8 mouse cellular contexts compared by ENCODE assay signal in the genomic region with DNA sequence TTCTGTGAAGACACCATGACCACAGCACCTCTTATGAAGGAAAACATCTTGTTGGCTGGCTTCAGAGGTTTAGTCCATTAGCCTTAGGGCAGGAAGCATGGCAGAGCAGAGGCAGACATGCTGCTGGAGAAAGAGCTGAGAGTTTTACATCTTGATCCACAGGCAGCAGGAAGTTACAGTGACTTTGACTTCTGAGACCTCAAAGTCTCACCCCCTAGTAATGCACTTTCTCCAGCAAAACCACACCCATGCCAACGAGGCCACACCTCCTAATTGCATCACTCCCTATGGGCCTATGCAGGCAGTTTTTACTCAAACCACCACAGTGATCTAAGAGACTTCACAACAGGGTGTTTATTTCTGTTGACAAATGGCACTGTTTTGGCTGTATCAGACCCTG. TPM values are rescaled to one million over a fixed set of nuclear protein-coding genes. Genes with fewer than 3 reads are reported as not detected.
DNase-seq lines count a peak whose midpoint lies in the region; ATAC-seq lines count a peak whose summit lies in the region.

No protein-coding gene starts in this region.

- ATAC-seq in forebrain, embryonic 16.5 days, result no peak

- no peak overlapping the region for H3K4me3 ChIP-seq in macrophage (ENCODE audit: inconsistent target)
- H3K4me3 ChIP-seq in forebrain, embryonic 16.5 days (replicated peaks; ENCODE audit: low read length), result no peak overlapping the region

- peak; percentile 71 for DNase-seq in A20 (ENCODE audit: low read depth, low spot score)
- peak; percentile 53 for DNase-seq in ES-CJ7 (ENCODE audit: low read depth, low spot score)
- peak; percentile 98 for DNase-seq in induced T-regulatory cell, adult 2 months (ENCODE audit: low read depth)
- DNase-seq in yolk sac, embryonic 10.5 days (ENCODE audit: low spot score), result peak; percentile 33
- no peak for DNase-seq in left cerebral cortex, postnatal 14 days (ENCODE audit: low spot score in 2 of 2)
- no peak for DNase-seq in right cerebral cortex, postnatal 10 days (ENCODE audit: low spot score in 2 of 2)

- H3K27me3 ChIP-seq in forebrain, embryonic 16.5 days (replicated peaks; ENCODE audit: control insufficient read depth, insufficient read depth, low read length), result no peaks in the 10 kb centered on the region

- H3K4me2 ChIP-seq in forebrain, embryonic 16.5 days (ENCODE audit: low read length), result no peak overlapping the region

- 0% methylated on average over 1 of the region's 1 CpGs for WGBS in macrophage (ENCODE audit: missing documents)
- WGBS in forebrain, embryonic 16.5 days, result 74% methylated on average over 1 of the region's 1 CpGs

- no peaks in the 10 kb centered on the region for H3K9me3 ChIP-seq in forebrain, embryonic 16.5 days (ENCODE audit: control insufficient read depth, low read length)

- peak overlapping the region; percentile 47 for H3K27ac ChIP-seq in macrophage
- no peak overlapping the region for H3K27ac ChIP-seq in forebrain, embryonic 16.5 days (ENCODE audit: low read length)

- H3K36me3 ChIP-seq in macrophage (ENCODE audit: inconsistent target), result peaks cover 12% of the 10 kb centered on the region; the same call in 1 of the 2 replicates
- H3K36me3 ChIP-seq in forebrain, embryonic 16.5 days (ENCODE audit: control insufficient read depth, insufficient read depth), result no peaks in the 10 kb centered on the region

- H3K79me2 ChIP-seq in macrophage (ENCODE audit: inconsistent target), result no peaks in the 10 kb centered on the region

- no peaks in the 10 kb centered on the region for H3K4me1 ChIP-seq in forebrain, embryonic 16.5 days (replicated peaks; ENCODE audit: control insufficient read depth, insufficient read depth, low read length)

- intact Hi-C loops in left cerebral cortex, postnatal 14 days (cut with DNase I), result no loop called here

- no peak overlapping the region for H3K9ac ChIP-seq in forebrain, embryonic 16.5 days (replicated peaks; ENCODE audit: low read depth, low read length)

RNA-seq across cellular contexts. Expression of a gene that starts 53.1 kb away (rescaled TPM):
- total RNA-seq in macrophage (2018; cell fraction: chromatin; rRNA removed), result 1 to 10 TPM in 1 of 26 experiments, not detected in 25; 1.4 TPM
- total RNA-seq in macrophage (2018; cell fraction: cytosol; rRNA removed), result not detected
- 1 to 10 TPM in 1 of 26 experiments, not detected in 25; 1.9 TPM for total RNA-seq in macrophage (2018; cell fraction: nucleus; rRNA removed)
- polyA plus RNA-seq in macrophage (2018), result not detected in 3 replicates
- total RNA-seq in left cerebral cortex, postnatal 14 days (2021), result under 1 TPM in 1 of 2 experiments, not detected in 1; 0.57 TPM
- polyA plus RNA-seq in forebrain, embryonic 16.5 days (2015; fragmentation: Nextera tagmentation; extraction: Ambion mirVana), result 1.4 and 1.5 TPM in 2 replicates

Comparison
In these comparisons a context has a peak if more than half of its experiments do, and no peak if none do; other contexts are left out.
1. DNase-seq: peak in A20 (single experiment), ES-CJ7 (single experiment), induced T-regulatory cell, adult 2 months (single experiment) and yolk sac, embryonic 10.5 days (single experiment); none in left cerebral cortex, postnatal 14 days (0 of 2) and right cerebral cortex, postnatal 10 days (0 of 2).